Mouse (Mus musculus): ENCODE data around the gene Amelx.

The Amelx gene

DNA sequence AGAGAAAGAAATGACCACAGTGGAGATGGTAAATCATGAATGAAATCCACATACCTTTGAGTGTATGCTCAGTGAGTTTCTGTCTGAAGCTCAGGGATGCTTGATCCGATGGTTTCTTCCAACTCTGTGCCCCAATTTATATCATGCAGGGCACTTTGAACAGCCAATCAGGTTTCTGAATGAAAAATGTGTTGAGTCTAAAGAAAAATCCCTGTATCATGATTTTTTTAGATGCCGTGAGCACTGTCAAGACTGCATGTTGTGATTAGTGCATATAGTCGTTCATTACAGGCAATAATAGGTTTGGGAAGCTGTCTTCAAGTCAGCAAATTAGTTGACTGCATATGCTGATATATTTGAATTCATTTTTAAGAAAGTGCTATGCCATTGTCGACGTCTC is at the start of gene Amelx:
Gene Amelx, minus strand, starts transcription at position 101 of the 400 bp plus-strand sequence.
- no peak for DNase-seq

DNA sequence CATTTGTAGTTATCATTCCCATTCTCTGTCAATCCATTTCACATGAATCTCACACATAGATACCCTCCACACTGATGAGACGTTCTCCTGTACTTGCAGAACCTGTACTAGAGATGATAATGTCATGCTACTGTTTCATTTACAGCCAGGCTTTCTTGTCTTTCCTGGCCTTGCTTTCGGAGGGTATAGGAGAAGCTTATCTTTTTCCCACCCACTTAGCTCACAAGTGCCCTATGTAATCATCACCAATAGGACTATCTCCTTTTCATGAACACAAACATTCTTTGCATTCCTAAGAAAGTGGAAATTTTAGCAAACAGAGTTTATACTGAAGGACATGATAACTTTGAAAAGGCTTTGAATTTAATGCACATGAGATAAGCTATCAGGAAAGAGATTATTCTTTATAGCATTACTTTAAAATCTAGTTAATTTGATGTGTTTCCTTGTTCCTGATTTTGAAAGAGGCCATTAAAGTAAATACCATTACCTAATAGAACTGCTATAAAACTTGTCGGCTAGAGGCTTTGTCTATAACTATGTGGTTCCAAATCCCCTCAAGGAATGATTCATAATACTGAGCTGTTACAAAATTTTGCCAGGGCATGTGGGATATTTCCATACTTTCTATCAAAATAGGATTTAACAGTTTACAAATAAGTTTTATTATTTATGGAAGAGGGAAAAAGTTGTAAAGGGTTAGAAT is 35.5 kb upstream of the Amelx start:
- no peak for DNase-seq

GRCm38 (mm10) chrX:169220064-169220463 is 33.1 kb upstream of the Amelx start:
- DNase-seq = no peak

GRCm38 (mm10) chrX:169210019-169210418 is 23.0 kb upstream of the Amelx start:
- DNase-seq = no peak

GRCm38 (mm10) chrX:169178634-169179033 is 8.4 kb downstream of the Amelx start:
- no peak for DNase-seq

DNA sequence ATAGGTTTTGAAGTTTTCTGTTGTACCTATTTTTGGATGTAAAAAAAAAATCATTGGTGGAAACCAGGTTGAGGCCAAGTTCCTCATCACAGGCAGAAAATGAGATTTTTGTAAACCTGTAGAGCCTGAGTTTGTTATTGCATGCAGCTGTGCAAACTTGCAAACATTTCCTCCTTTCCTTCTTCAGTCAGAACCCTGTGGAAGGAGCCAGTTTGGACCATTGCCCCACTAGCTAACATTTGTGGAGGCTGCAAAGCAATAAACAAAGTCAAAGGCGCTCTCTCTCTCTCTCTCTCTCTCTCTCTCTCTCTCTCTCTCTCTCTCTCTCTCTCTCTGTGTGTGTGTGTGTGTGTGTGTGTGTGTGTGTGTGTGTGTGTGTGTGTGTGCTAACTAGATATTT is 13.2 kb downstream of the Amelx start:
- no peak for DNase-seq

GRCm38 (mm10) chrX:169170981-169171380 is 16.0 kb downstream of the Amelx start:
- DNase-seq = no peak

GRCm38 (mm10) chrX:169158385-169158784 is 28.6 kb downstream of the Amelx start:
- DNase-seq = no peak

- DNase-seq = no peak
Measured at GRCm38 (mm10) chrX:169153805-169154204, 33.2 kb downstream of the Amelx start.

DNA sequence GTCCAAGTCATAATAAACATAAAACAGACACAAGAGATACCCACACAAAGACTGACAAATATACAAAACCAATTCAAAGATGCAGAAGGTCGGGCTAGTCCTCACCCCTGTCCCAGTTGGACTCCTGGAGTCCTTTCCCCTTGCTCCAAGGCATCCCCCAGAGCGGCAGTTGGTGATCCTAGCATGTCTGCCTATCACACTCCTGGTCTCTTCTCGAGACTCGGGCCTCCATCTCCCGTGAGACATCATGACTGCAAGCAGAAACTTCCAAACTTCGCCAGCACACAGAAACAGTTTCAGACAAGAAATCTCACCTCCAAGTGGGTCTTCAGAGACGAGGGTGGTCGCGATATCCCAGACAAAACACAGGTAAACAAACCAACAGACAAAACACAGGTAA is 46.5 kb downstream of the Amelx start:
- DNase-seq = no peak

- DNase-seq = no peak
Measured at GRCm38 (mm10) chrX:169139758-169140157, 47.2 kb downstream of the Amelx start.
